Mouse (Mus musculus) cerebellum, postnatal 4 days (tissue): Measurements from ENCODE around the gene Tspoap1.

Experiments
- DNase-seq, 2 experiments: peaks; one replicate each; pipeline ENCODE4 v3.0.0; 2022; ENCODE audit warnings: low spot score in 2 of 2, mixed read lengths in 1 of 2

Gene Tspoap1

DNA sequence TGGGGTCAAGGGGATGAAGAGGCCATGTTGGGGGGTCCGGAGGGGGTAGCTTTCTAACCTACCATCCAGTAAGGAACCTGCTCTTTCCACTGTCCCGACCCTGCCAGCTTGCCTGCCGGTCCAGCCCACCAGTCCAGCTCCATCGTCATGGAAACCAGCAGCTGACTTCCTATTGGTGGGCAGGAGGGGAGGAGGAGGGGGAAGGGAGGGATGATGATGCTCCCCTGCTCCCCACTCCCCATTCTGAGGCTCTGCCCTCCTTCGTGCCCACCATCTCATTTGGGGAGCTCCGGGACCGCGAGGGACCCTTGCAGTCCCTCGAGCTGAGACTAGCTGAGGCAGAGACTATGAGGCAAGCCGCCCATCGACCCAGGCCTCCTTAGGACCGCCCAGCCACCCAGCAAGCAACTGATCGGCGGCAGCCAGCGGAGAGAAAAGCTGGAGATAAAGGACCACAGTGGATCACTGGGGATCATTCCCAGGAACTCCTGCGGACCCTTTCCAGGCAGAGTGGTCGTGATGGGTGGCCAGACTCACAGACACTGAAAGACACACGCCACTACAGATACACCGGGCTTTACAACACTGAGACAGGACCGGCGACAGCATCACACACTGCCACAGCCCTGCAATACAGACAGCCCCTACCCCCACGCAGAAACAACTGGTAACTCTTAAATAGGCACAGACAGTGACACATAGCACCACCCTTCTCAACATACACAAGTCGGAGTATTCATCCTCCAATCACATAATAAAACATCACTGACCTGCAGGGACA lies at the start of gene Tspoap1:
Tspoap1 (plus strand) TSS at position 241 of the 781 bp plus-strand sequence.
- peak in 1 of 2 experiments; percentile 67 for DNase-seq

DNA sequence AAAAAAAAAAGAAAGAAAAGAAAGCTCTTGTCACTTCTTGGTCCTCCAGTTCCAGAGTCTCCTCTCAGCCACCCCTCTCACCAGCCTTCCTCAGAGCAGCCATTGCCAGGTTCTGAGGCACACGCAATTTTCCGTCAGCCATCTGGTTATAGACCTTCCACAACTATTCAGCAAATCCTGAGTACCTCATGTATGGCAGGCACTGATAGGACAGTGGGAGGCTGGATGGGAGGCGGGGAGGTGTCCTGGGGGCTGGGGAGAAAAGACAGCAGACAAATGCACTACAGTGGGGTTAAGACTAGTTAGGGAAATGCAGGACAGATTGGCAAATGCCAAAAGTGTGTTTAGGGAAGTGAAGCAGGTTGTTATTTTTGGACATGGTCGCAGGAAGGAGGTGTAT lies 48.2 kb upstream of the Tspoap1 start:
- DNase-seq = no peak

DNA sequence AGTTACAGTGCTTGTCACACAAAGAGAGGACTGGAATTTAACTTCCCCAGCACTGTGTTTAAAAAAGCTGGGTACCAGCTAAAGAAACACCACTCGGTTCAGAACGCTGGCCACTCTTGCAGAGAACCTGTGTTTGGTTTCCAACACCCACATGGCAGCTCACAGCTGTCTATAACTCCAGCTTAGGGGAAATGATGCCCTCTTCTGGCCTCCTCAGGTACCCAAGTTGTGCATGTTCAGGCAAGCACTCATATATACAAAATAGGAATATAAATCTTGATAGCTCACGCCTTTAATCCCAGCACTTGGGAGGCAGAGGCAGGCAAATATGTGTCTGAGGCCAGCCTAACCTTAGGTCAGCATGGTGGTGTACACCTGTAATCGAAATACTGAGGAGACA lies 44.3 kb upstream of the Tspoap1 start:
- no peak for DNase-seq

DNA sequence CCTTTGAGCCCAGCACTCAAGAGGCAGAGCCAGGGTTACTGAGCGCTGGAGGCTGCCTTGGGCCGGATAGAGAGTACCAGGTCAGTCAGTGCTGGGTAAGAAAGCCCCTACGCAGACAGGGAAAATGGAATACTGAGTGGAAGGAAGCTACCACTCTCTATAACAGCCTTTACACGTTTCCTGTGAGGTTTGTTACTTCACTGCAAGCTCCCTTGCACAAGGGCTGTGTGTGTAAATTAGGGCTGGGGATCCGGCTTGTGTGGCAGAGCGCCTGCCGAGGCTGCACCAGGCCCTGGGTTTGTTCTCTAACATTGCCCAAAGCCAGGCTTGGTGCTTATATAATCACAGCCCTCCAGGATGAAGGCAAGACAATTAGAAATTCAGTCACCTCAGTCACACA lies 40.8 kb upstream of the Tspoap1 start:
- DNase-seq = no peak

GRCm38 (mm10) chr11:87720324-87720723 lies 40.0 kb upstream of the Tspoap1 start:
- no peak for DNase-seq

DNA sequence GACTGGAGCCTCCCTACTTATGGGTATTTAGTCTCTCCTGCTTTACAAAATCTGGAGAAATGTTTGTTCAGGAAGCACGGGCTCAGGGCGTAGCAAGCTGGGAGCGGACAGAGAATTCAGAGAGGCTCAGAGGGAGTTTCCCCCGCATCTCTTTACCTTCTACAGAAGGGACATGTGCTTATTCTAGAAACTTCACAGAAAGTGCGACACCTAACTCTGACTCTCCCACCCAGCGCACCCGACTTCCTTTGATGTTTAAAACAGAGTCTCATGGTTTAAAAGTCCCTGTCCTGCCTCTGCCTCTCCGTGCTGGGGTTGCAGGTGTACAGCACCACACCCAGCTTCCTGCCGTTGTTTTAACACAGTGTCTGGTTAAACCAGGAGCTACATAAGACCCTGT lies 39.5 kb upstream of the Tspoap1 start:
- no peak for DNase-seq

- no peak for DNase-seq
Observed at GRCm38 (mm10) chr11:87722168-87722567, 38.2 kb upstream of the Tspoap1 start.

- no peak for DNase-seq
Observed at GRCm38 (mm10) chr11:87722891-87723290, 37.5 kb upstream of the Tspoap1 start.

- DNase-seq = no peak
Observed at GRCm38 (mm10) chr11:87725515-87725914, 34.8 kb upstream of the Tspoap1 start.

DNA sequence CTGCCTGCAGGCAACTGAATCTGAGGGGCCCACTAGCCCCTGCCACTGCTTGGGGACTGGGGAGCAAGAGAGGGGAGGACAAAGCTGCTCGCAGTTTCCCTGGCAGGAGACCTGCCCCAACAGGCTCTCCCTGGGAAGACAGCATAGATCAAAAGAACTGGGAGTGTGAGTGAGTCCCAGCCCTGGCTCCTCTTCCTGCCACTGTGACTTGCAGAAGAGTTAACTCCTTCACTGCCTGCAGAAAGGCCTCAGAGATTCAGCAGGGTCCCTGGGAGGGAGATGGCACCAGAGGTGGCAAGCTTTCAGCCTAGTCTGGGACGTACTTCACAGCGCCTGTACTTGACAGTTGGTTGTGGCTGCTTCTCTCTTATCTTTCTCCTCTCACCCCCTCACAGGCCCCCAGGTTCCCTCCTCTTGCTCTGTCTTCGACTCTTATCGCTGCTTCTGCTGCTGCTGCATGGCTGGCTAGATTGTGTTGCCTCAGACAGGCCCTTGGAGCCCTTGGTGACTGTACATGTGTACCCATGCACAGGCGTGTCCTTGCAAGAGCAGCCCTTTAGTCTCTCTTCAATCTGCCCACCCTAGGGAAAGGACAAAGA lies 34.3 kb upstream of the Tspoap1 start:
- DNase-seq = no peak

DNA sequence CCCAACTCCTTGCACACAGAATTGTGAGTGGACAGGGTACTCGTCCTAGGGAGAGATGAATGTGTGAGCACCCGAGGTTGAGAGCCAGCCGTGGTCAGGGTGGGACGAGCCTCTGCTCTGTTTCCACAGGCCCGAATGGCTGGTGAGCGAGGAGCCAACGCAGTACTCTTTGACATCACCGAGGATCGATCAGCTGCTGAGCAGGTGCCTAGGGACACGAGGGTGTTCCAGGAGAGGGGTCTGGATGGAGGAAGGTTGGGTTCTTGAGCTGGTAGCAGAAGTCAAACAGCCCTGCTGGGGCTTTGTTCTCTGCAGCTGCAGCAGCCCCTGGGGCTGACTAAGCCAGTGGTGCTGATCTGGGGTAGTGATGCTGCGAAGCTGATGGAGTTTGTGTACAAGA lies 33.3 kb upstream of the Tspoap1 start:
- no peak for DNase-seq

- DNase-seq = no peak
Observed at GRCm38 (mm10) chr11:87727471-87727870, 32.9 kb upstream of the Tspoap1 start.

GRCm38 (mm10) chr11:87728850-87729592 lies 31.3 kb upstream of the Tspoap1 start:
- DNase-seq = no peak

GRCm38 (mm10) chr11:87729593-87730185 lies 30.7 kb upstream of the Tspoap1 start:
- DNase-seq = no peak

DNA sequence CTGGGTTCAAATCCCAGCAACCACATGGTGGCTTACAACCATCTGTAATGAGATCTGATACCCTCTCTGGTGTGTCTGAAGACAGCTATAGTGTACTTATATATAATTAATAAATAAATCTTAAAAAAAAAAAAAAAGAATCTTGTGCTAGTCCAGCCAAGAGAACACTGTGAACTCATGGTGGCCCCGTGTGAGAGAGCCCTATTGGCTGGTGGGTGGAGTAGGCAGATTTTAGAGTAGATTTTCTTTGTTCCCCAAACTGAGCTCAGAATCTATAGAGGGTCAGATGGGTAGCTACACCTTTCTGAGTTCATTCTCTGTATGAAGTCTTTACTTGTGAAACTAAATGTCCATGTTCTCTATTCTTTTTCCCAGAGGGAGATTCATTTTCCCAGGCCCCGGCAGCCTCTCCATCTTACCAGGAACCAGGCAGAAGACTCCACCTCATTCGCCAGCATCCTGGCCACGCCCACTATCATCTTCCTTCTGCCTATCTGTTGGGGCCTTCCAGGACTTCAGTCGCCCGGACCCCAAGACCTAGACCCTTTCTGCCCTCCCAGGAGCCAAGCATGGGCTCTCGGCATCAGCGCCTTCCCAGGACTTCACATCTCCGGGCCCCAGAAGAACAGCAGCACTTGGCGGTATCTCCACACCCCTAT lies 29.6 kb upstream of the Tspoap1 start:
- no peak for DNase-seq

DNA sequence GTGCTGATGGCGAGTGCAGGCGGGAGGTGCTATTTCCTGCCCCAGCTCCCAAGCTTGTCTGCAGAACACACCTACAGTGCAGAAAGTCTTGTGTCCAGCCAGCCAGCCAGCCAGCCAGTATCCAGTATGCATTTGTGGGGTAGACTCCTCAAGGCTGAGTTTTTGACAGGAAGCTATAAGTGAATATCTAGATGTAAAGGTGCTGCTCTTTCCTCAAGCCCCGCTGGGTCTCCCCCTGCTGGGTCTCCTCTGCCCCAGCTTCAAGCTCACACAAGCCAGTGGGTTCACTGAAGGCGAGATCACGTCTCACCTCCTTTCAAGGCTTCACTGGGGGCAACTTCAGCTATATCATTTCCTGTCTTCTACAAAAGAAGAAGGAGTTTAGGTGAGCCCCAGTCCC lies 26.0 kb upstream of the Tspoap1 start:
- no peak for DNase-seq

GRCm38 (mm10) chr11:87735691-87736090 lies 24.6 kb upstream of the Tspoap1 start:
- DNase-seq = no peak

DNA sequence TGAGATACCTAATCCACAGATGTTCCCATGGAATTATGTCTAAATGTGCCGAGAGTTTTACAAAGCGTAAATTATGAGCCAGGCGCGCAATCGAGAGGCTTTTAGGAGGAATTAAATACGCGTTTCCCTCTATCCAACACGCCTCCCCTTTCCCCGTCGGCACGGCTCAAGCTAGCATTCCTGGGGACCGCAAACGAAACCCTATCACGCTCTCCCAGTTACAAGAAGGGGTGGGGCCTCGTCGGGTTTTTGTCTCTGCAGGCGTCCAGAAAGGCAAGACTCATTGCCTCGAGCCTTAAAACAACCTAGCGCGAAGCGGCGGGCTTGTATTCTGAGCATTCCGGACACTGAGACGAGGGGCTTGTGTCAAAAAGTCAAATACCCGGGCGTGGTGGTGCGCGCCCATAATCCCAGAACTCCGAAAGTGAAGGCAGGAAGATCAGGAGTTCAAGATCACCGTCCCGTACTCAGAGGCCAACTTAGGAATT lies 23.6 kb upstream of the Tspoap1 start:
- DNase-seq = peak in 1 of 2 experiments; percentile 28

DNA sequence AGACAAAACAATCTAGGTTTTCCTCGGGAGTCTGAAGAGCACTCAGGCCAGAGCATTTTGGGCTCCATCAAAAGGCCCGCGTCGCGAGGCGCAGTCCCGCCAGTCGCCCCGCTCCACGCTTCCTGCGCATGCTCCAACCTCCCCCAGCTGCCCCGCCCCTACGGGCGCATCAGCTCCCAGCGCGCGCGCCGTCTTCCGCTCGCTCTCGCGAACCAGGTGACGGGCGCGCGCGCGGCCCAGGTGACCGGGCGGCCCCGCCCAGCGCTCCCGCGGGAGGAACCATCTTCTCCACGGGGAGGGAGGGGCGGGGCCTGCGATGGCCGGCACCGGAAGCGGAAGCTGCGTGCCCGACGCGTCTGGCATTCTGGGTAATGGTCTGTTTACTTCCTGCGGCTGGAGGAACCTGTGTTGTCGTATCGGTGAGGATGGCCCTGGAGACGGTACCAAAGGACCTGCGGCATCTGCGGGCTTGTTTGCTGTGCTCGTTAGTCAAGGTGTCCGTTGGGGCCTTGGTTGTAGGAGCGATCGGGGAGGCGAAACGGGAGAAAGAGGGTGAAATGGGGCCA lies 23.1 kb upstream of the Tspoap1 start, which contains the start of gene Supt4a:
Supt4a (plus strand) TSS at position 378 of the 566 bp plus-strand sequence.
- DNase-seq = peak; percentile 91 to 96

DNA sequence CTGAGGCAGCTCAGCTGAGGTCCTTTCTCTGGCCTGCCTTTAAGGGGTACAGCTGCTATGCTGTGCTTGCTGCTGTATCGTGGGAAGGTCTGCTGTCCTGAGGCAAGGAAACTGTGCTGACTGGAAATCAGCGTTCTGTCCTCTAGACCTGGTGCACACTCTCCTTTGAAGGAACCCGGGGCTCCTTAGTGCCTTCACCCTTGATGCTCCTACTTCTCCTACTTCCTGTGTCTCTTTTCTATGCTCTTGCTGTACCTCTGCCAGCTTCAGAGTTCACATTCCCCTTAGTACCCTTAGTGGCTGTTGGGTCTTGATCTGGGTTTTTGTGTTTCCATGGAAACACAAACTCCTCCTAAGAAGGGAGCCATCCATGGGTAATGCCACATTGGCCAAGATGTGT lies 16.6 kb upstream of the Tspoap1 start:
- no peak for DNase-seq

DNA sequence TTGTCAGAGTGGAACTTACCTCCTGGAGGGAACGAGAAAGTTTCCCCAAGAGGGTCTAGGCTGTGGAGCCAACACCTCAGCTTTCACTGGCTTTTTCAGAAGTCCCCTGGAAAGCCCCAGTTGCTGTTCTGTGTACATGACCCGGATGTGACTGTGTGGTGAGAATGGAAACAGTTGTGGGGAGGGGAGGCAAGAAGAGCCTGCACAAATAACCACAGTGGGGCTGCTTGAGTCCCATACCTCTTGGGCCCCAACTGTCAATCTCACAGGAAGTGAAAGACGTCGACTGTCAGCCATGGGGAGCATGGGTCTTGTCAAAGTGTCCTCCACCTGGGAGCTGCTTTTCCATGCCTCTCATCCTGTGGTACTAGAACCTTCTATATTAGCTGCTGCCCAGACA lies 15.4 kb upstream of the Tspoap1 start:
- no peak for DNase-seq
